Mouse (Mus musculus): ENCODE measurements around the gene Itgam. TPM values are rescaled to one million over a fixed set of nuclear protein-coding genes. Genes with fewer than 3 reads are reported as not detected.
A peak's percentile ranks its signal among the peaks of the same experiment; 100 is the strongest.
"Not testable (repeated sequence)": the region's sequence is repeated elsewhere in the genome, so short reads cannot be mapped to it uniquely, and the experiment has no call there.

Gene Itgam
- 2.1 and 2.2 TPM in 2 replicates for polyA plus RNA-seq (2016; fragmentation: Nextera tagmentation; extraction: Ambion mirVana)

DNA sequence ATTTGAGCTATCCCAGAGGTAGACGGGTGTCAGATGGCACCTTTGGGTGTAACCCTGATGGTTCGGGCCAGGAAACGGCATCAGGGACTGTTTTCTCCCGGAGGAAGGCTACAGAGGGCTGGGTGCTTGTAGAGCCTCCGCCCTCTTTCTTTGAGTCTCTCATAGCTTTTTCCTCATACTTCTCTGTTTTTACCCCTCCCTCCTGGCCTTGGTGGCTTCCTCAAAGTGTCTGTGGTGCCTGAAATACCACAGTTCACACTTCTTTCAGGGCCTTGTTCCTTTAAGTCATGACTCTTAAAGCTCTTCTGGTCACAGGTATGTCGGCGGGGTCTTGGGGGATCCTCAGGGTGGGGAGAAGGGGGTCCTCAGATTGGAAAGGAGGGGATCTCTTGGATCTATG, at the start of gene Itgam, which contains the start of gene Gm49368:
Gene Itgam (plus strand): TSS at position 185 of the 400 bp plus-strand sequence.
Gene Gm49368 (plus strand): TSS at position 228 of the 400 bp plus-strand sequence.
- no peak within 1 kb of the TSS for H3K4me2 ChIP-seq
- no peak within 1 kb of the TSS for H3K27ac ChIP-seq

GRCm38 (mm10) chr7:128013116-128013515, 49.3 kb upstream of the Itgam start:
- Histone ChIP-seq H3K9me3 (replicated peaks) (no peaks in the 10 kb centered on the region), H3K4me1 (no peaks in the 10 kb centered on the region), H3K27me3 (replicated peaks) (peaks cover 19% of the 10 kb centered on the region), H3K27ac (no peak overlapping the region), H3K9ac (no peak overlapping the region), H3K4me2 (no peak overlapping the region), H3K36me3 (no peaks in the 10 kb centered on the region), H3K4me3 (no peak overlapping the region)
- no peak for ATAC-seq
- 75% methylated on average over 13 of the region's 13 CpGs for WGBS (ENCODE audit: insufficient replicate concordance)

More for the DNA sequence above, at the start of gene Itgam, which contains the start of gene Gm49368:
- Histone ChIP-seq H3K9ac (no peak within 1 kb of the TSS), H3K4me3 (no peak within 1 kb of the TSS), H3K9me3 (replicated peaks) (no peaks in the 10 kb centered on the region), H3K4me1 (0 out of 2 replicates have a peak, but pooled peaks cover 8% of the 10 kb centered on the region), H3K27me3 (replicated peaks) (no peaks in the 10 kb centered on the region), H3K36me3 (no peaks in the 10 kb centered on the region)
- ATAC-seq, result no peak
- 46% methylated on average over 7 of the region's 7 CpGs for WGBS (ENCODE audit: insufficient replicate concordance)

GRCm38 (mm10) chr7:128016134-128016533, 46.3 kb upstream of the Itgam start:
- not testable (repeated sequence) for H3K4me1 ChIP-seq; H3K9ac ChIP-seq; H3K4me2 ChIP-seq; H3K36me3 ChIP-seq; H3K27ac ChIP-seq; ATAC-seq; H3K4me3 ChIP-seq; H3K27me3 ChIP-seq (replicated peaks); H3K9me3 ChIP-seq (replicated peaks)
- 54% methylated on average over 5 of the region's 5 CpGs for WGBS (ENCODE audit: insufficient replicate concordance)

DNA sequence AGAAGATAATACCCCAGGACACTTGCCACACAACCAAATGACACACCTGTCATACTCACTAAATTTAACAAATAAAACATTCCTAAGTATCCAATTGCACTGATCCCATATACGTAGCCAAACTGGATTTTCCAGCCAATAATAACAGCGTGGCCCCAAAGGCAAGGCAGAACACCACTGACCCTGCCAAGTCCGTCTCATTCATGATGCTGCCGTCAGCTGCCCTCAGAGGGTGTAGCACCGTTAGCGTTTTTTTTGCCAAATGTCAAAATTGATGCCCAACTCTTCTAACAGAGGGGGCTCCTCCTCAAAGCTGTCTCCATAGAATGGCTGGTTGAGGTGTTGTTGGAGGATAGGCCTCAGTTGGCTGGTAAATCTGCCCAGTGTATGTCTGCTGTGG, 45.8 kb upstream of the Itgam start:
- no peaks in the 10 kb centered on the region for H3K9me3 ChIP-seq (replicated peaks)
- no peaks in the 10 kb centered on the region for H3K36me3 ChIP-seq
- no peaks in the 10 kb centered on the region for H3K4me1 ChIP-seq
- no peak overlapping the region for H3K9ac ChIP-seq
- H3K4me3 ChIP-seq, result no peak overlapping the region
- no peaks in the 10 kb centered on the region for H3K27me3 ChIP-seq (replicated peaks)
- no peak for ATAC-seq
- WGBS (ENCODE audit: insufficient replicate concordance), result 83% methylated on average over 6 of the region's 6 CpGs
- no peak overlapping the region for H3K27ac ChIP-seq
- H3K4me2 ChIP-seq, result no peak overlapping the region

- H3K4me3 ChIP-seq, result no peak overlapping the region
- H3K4me2 ChIP-seq, result no peak overlapping the region
- no peaks in the 10 kb centered on the region for H3K4me1 ChIP-seq
- H3K36me3 ChIP-seq, result no peaks in the 10 kb centered on the region
- no peak for ATAC-seq
- 44% methylated on average over 3 of the region's 3 CpGs for WGBS (ENCODE audit: insufficient replicate concordance)
- no peak overlapping the region for H3K9ac ChIP-seq
- no peaks in the 10 kb centered on the region for H3K9me3 ChIP-seq (replicated peaks)
- H3K27ac ChIP-seq, result no peak overlapping the region
- H3K27me3 ChIP-seq (replicated peaks), result no peaks in the 10 kb centered on the region
These were observed 44.2 kb upstream of the Itgam start for GRCm38 (mm10) chr7:128018275-128018674.

- Histone ChIP-seq H3K36me3 (no peaks in the 10 kb centered on the region), H3K27me3 (replicated peaks) (no peaks in the 10 kb centered on the region), H3K9me3 (replicated peaks) (no peaks in the 10 kb centered on the region), H3K4me2 (no peak overlapping the region), H3K27ac (no peak overlapping the region), H3K4me1 (no peaks in the 10 kb centered on the region), H3K4me3 (no peak overlapping the region), H3K9ac (no peak overlapping the region)
- 41% methylated on average over 2 of the region's 2 CpGs for WGBS (ENCODE audit: insufficient replicate concordance)
- no peak for ATAC-seq
These were observed 43.3 kb upstream of the Itgam start for GRCm38 (mm10) chr7:128019187-128019586.

- H3K4me3 ChIP-seq, result no peak overlapping the region
- H3K4me2 ChIP-seq, result no peak overlapping the region
- 53% methylated on average over 8 of the region's 8 CpGs for WGBS (ENCODE audit: insufficient replicate concordance)
- H3K36me3 ChIP-seq, result no peaks in the 10 kb centered on the region
- H3K9ac ChIP-seq, result no peak overlapping the region
- no peaks in the 10 kb centered on the region for H3K27me3 ChIP-seq (replicated peaks)
- H3K4me1 ChIP-seq, result no peaks in the 10 kb centered on the region
- no peak overlapping the region for H3K27ac ChIP-seq
- no peak for ATAC-seq
- H3K9me3 ChIP-seq (replicated peaks), result no peaks in the 10 kb centered on the region
These were observed 39.5 kb upstream of the Itgam start for GRCm38 (mm10) chr7:128022974-128023373.

GRCm38 (mm10) chr7:128023565-128023964, 38.9 kb upstream of the Itgam start:
- Histone ChIP-seq H3K36me3 (no peaks in the 10 kb centered on the region), H3K27me3 (replicated peaks) (no peaks in the 10 kb centered on the region), H3K4me3 (no peak overlapping the region), H3K27ac (no peak overlapping the region), H3K4me1 (no peaks in the 10 kb centered on the region), H3K9me3 (replicated peaks) (no peaks in the 10 kb centered on the region), H3K4me2 (no peak overlapping the region), H3K9ac (no peak overlapping the region)
- 87% methylated on average over 4 of the region's 4 CpGs for WGBS (ENCODE audit: insufficient replicate concordance)
- no peak for ATAC-seq

GRCm38 (mm10) chr7:128024364-128024763, 38.1 kb upstream of the Itgam start:
- no peaks in the 10 kb centered on the region for H3K27me3 ChIP-seq (replicated peaks)
- H3K36me3 ChIP-seq, result no peaks in the 10 kb centered on the region
- no peak overlapping the region for H3K9ac ChIP-seq
- no peak overlapping the region for H3K4me2 ChIP-seq
- no peak overlapping the region for H3K4me3 ChIP-seq
- WGBS (ENCODE audit: insufficient replicate concordance), result 66% methylated on average over 9 of the region's 9 CpGs
- H3K27ac ChIP-seq, result no peak overlapping the region
- no peaks in the 10 kb centered on the region for H3K4me1 ChIP-seq
- ATAC-seq, result no peak
- no peaks in the 10 kb centered on the region for H3K9me3 ChIP-seq (replicated peaks)

- no peak overlapping the region for H3K27ac ChIP-seq
- WGBS (ENCODE audit: insufficient replicate concordance), result 81% methylated on average over 4 of the region's 4 CpGs
- no peaks in the 10 kb centered on the region for H3K4me1 ChIP-seq
- H3K4me3 ChIP-seq, result no peak overlapping the region
- H3K27me3 ChIP-seq (replicated peaks), result no peaks in the 10 kb centered on the region
- H3K9ac ChIP-seq, result no peak overlapping the region
- H3K36me3 ChIP-seq, result no peaks in the 10 kb centered on the region
- H3K9me3 ChIP-seq (replicated peaks), result no peaks in the 10 kb centered on the region
- H3K4me2 ChIP-seq, result no peak overlapping the region
- ATAC-seq, result no peak
These were observed 37.5 kb upstream of the Itgam start for GRCm38 (mm10) chr7:128024932-128025331.

DNA sequence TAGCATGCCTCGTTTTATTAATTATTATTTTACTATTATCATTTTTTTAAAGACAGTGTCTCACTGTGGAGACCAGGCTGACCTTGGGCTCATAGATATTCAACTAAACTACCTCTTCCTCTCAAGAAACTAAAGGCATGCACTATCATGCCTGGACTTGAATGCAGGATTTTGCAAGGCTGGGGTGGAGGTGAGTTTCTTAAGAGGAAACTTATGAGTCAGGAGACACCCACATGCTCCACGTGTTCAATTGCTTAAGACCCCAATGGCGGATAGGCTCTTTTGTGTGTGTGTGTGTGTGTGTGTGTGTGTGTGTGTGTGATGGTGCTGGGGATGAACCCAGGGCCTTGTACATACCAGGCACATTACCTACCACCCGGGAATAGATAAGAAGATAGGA, 37.1 kb upstream of the Itgam start:
- H3K4me3 ChIP-seq, result no peak overlapping the region
- no peaks in the 10 kb centered on the region for H3K27me3 ChIP-seq (replicated peaks)
- H3K4me1 ChIP-seq, result no peaks in the 10 kb centered on the region
- H3K4me2 ChIP-seq, result no peak overlapping the region
- no peak for ATAC-seq
- WGBS (ENCODE audit: insufficient replicate concordance), result 68% methylated on average over 4 of the region's 4 CpGs
- no peaks in the 10 kb centered on the region for H3K36me3 ChIP-seq
- no peak overlapping the region for H3K27ac ChIP-seq
- H3K9ac ChIP-seq, result no peak overlapping the region
- no peaks in the 10 kb centered on the region for H3K9me3 ChIP-seq (replicated peaks)

DNA sequence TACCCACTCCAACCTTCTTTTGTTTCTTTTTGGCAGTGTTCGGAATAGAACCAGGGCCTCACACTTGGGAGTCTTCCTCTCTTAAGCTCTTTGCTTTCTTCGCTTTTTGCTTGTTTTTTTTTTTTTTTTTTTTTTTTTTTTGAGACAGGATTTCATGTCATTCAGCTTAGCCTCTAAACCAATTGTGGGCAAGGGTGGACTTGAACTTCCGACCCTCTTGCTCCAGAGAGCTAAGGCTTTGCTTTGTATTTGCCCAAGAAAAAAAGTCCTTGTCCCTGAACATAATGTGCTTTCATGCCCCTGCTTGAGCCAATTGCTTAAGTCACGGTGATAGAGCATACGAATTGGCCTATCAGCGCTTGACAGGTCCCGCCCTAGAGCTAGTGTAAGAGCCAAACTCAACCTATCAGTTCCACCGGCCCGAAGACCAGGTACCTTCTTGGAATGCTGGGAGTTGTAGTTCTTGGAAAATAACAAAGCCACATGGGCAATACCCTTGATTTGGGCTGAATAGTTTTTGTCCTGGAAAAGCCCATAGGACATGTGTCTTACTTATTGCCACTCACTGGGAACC, 30.9 kb upstream of the Itgam start:
- peak; percentile 88 for ATAC-seq
- H3K4me1 ChIP-seq, result no peaks in the 10 kb centered on the region
- no peak overlapping the region for H3K4me2 ChIP-seq
- 44% methylated on average over 9 of the region's 9 CpGs for WGBS (ENCODE audit: insufficient replicate concordance)
- H3K27ac ChIP-seq, result no peak overlapping the region
- H3K4me3 ChIP-seq, result no peak overlapping the region
- no peaks in the 10 kb centered on the region for H3K27me3 ChIP-seq (replicated peaks)
- H3K9me3 ChIP-seq (replicated peaks), result no peaks in the 10 kb centered on the region
- H3K36me3 ChIP-seq, result no peaks in the 10 kb centered on the region
- no peak overlapping the region for H3K9ac ChIP-seq

Data from liver, embryonic 12.5 days (tissue).